Mouse (Mus musculus): ENCODE measurements around the gene Gorasp2. TPM values are rescaled to one million over a fixed set of nuclear protein-coding genes. Genes with fewer than 3 reads are reported as not detected.

Gene Gorasp2
- polyA plus RNA-seq, 1 experiment, result 337 TPM

DNA sequence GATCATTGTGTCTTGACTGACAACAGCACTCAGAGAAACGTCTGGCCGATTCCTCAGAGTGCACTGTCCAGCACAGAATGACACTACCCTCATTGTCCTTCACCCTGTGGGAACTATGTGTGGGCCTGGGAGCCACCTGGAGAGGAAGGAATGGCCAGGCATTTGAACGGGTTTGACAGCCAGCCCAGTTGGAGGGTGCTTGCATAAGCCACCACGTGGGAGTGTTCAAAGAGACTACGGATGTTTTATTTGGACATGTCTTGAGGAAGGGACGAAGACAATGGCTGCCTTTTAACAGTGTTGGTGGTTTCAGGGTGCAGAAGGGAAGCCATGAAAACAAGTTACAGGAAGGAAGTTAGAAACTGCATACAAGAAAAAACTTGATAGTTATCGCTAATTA is 35.6 kb upstream of the Gorasp2 start:
- no peaks in the 10 kb centered on the region for H3K36me3 ChIP-seq (ENCODE audit: control insufficient read depth, insufficient read depth, low read length)
- H3K4me1 ChIP-seq (ENCODE audit: control insufficient read depth, insufficient read depth, low read length), result peaks cover 10% of the 10 kb centered on the region
- no peaks in the 10 kb centered on the region for H3K27me3 ChIP-seq (ENCODE audit: control insufficient read depth, insufficient read depth, low read length)
- H3K27ac ChIP-seq (ENCODE audit: control insufficient read depth, insufficient read depth, low read depth, low read length), result no peak overlapping the region
- no peak for TF ChIP-seq CTCF (IDR thresholded peaks at IDR 0.05; ENCODE audit: control insufficient read depth, insufficient read depth, insufficient replicate concordance, low read depth, low read length)
- TF ChIP-seq POLR2A (IDR thresholded peaks at IDR 0.05; ENCODE audit: control insufficient read depth, low read depth, low read length), result no peak
- H3K4me3 ChIP-seq (ENCODE audit: control insufficient read depth, low read depth, low read length), result no peak overlapping the region

DNA sequence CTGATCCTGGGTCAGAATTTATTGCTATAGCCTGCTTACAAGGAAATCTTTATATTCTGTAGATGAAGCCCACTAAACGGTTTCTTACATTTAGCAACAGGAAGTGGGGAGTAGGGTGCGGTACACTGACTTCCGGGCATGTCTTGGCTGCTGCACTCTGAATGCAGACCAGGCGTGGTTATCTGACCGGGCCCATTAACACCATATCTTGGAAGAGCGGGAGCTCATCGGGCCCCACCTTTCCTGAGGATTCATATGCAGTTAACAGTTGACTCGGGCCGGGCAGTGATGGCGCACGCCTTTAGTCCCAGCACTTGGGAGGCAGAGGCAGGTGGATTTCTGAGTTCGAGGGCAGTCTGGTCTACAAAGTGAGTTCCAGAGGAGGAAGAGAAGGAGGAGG is 33.0 kb upstream of the Gorasp2 start:
- Histone ChIP-seq H3K4me3 (ENCODE audit: control insufficient read depth, low read depth, low read length) (no peak overlapping the region; the same call in 1 of the 2 replicates), H3K4me1 (ENCODE audit: control insufficient read depth, insufficient read depth, low read length) (peaks cover 10% of the 10 kb centered on the region), H3K27me3 (ENCODE audit: control insufficient read depth, insufficient read depth, low read length) (no peaks in the 10 kb centered on the region), H3K27ac (ENCODE audit: control insufficient read depth, insufficient read depth, low read depth, low read length) (no peak overlapping the region), H3K36me3 (ENCODE audit: control insufficient read depth, insufficient read depth, low read length) (no peaks in the 10 kb centered on the region)
- TF ChIP-seq POLR2A (IDR thresholded peaks at IDR 0.05; ENCODE audit: control insufficient read depth, low read depth, low read length), result no peak
- no peak for TF ChIP-seq CTCF (IDR thresholded peaks at IDR 0.05; ENCODE audit: control insufficient read depth, insufficient read depth, insufficient replicate concordance, low read depth, low read length)

DNA sequence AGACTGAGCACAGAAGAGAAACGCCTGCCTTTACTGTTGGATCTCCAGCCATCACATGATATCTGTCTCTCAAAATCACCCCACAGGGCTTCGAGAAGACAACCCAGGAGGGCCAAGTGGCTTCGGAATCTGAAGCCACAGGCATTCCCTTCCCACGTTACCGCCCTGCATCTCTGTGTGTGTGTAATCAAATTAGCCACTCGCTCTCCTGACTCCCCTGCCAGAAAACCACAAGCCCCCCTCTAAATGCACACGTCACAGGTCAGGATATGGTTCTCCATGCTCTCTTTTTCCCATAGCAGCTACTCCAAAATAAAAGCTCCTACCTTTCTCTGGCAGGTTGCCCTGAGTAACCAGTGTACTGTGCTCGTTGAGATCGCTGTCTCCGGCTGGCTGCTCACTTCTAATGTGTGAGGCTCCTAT is 32.0 kb upstream of the Gorasp2 start:
- Histone ChIP-seq H3K4me3 (ENCODE audit: control insufficient read depth, low read depth, low read length) (no peak overlapping the region), H3K27ac (ENCODE audit: control insufficient read depth, insufficient read depth, low read depth, low read length) (no peak overlapping the region), H3K36me3 (ENCODE audit: control insufficient read depth, insufficient read depth, low read length) (no peaks in the 10 kb centered on the region), H3K4me1 (ENCODE audit: control insufficient read depth, insufficient read depth, low read length) (peaks cover 10% of the 10 kb centered on the region), H3K27me3 (ENCODE audit: control insufficient read depth, insufficient read depth, low read length) (no peaks in the 10 kb centered on the region)
- TF ChIP-seq POLR2A (IDR thresholded peaks at IDR 0.05; ENCODE audit: control insufficient read depth, low read depth, low read length) (no peak), CTCF (IDR thresholded peaks at IDR 0.05; ENCODE audit: control insufficient read depth, insufficient read depth, insufficient replicate concordance, low read depth, low read length) (no peak)

DNA sequence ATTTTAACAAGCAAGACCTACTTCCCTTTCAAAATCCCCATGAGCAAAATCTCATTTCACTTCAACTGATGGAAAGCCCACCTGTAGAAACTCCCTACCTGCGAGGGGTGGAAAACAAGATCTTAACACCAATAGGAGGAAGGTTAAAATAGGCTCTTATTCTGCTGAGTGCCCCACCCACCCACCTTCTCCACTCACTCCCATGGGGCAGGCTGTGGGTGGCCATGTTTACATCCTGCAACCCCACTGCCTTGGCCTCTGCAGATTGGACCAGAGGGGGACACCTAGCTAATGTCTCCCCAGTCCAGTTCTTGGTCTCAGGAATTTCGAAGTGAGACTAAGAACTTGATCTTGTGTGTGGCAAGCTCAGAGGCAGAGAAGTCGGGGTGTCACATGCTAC is 31.5 kb upstream of the Gorasp2 start:
- Histone ChIP-seq H3K27me3 (ENCODE audit: control insufficient read depth, insufficient read depth, low read length) (no peaks in the 10 kb centered on the region), H3K4me1 (ENCODE audit: control insufficient read depth, insufficient read depth, low read length) (peaks cover 10% of the 10 kb centered on the region), H3K27ac (ENCODE audit: control insufficient read depth, insufficient read depth, low read depth, low read length) (no peak overlapping the region), H3K36me3 (ENCODE audit: control insufficient read depth, insufficient read depth, low read length) (no peaks in the 10 kb centered on the region), H3K4me3 (ENCODE audit: control insufficient read depth, low read depth, low read length) (no peak overlapping the region)
- TF ChIP-seq CTCF (IDR thresholded peaks at IDR 0.05; ENCODE audit: control insufficient read depth, insufficient read depth, insufficient replicate concordance, low read depth, low read length) (no peak), POLR2A (IDR thresholded peaks at IDR 0.05; ENCODE audit: control insufficient read depth, low read depth, low read length) (no peak)

DNA sequence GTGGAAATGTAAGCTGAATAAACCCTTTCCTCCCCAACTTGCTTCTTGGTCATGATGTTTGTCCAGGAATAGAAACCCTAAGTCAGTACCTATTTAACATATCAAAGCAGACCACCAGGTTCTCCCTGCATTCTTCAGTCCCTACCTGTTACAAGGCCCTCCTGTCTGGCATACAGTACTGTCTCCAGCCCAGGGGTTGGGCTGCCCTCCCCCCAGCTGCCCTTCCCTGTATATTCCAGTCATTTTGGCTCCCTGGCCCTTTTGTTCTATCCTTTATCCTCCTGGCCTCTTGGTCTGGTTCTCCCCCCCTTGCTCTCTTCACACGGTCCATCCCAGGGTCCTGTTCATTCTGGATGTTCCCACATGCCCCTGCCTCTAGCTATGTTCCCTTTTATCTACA is 30.1 kb upstream of the Gorasp2 start:
- Histone ChIP-seq H3K4me1 (ENCODE audit: control insufficient read depth, insufficient read depth, low read length) (peaks cover 10% of the 10 kb centered on the region), H3K27ac (ENCODE audit: control insufficient read depth, insufficient read depth, low read depth, low read length) (no peak overlapping the region), H3K4me3 (ENCODE audit: control insufficient read depth, low read depth, low read length) (no peak overlapping the region), H3K27me3 (ENCODE audit: control insufficient read depth, insufficient read depth, low read length) (no peaks in the 10 kb centered on the region), H3K36me3 (ENCODE audit: control insufficient read depth, insufficient read depth, low read length) (no peaks in the 10 kb centered on the region)
- no peak for TF ChIP-seq CTCF (IDR thresholded peaks at IDR 0.05; ENCODE audit: control insufficient read depth, insufficient read depth, insufficient replicate concordance, low read depth, low read length)
- TF ChIP-seq POLR2A (IDR thresholded peaks at IDR 0.05; ENCODE audit: control insufficient read depth, low read depth, low read length), result no peak

DNA sequence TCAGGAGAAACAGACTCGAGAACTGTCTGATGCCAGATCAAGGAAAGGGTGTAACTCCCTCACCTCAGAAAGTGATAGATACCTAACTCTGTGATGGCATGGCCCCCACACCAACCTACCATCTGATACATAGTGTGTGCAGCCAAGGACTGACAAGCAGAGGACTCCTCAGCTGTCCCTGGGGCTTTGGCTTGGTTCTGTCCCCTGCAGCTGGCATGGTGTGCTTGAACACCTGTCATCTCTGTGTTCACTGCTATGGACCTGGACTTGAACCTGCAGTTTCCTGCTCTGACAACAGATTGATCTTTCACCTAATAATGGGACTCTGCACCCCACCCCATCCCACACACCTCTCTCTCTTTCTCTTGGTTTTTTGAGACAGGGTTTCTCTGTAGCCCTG is 29.0 kb upstream of the Gorasp2 start:
- peaks cover 10% of the 10 kb centered on the region for H3K4me1 ChIP-seq (ENCODE audit: control insufficient read depth, insufficient read depth, low read length)
- H3K36me3 ChIP-seq (ENCODE audit: control insufficient read depth, insufficient read depth, low read length), result no peaks in the 10 kb centered on the region
- no peak for TF ChIP-seq POLR2A (IDR thresholded peaks at IDR 0.05; ENCODE audit: control insufficient read depth, low read depth, low read length)
- no peak for TF ChIP-seq CTCF (IDR thresholded peaks at IDR 0.05; ENCODE audit: control insufficient read depth, insufficient read depth, insufficient replicate concordance, low read depth, low read length)
- no peak overlapping the region for H3K27ac ChIP-seq (ENCODE audit: control insufficient read depth, insufficient read depth, low read depth, low read length)
- H3K27me3 ChIP-seq (ENCODE audit: control insufficient read depth, insufficient read depth, low read length), result no peaks in the 10 kb centered on the region
- H3K4me3 ChIP-seq (ENCODE audit: control insufficient read depth, low read depth, low read length), result no peak overlapping the region

DNA sequence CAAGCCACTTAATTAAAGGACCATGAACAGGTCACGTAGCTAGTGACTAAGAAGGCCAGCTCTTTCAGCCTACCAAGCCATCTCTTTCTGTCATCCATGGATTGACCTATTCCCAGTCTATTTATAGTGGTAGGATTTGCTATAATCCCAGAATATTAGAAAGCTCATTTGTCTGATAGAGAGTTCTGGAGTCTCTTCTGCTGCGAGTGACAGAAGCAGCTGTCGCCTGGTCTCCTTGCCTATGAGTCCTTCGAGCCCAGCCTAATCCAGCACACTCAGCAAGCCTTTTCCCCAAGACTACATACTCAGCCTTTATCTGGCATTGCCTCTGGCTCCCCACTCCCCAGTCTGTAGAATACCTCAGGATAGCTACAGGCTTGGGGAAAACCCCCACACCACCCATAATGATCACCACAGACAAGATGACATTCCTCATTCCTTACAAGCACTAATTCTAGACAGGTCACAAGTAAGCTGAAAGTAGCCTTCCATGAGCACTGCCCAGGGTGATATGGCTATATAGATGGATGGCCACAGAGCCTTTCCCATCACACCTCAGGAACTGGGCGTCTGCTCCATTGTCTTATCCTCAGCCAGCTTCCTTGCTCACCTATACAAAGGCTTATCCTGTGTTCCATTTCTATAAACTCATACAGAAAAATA is 27.2 kb upstream of the Gorasp2 start:
- TF ChIP-seq POLR2A (IDR thresholded peaks at IDR 0.05; ENCODE audit: control insufficient read depth, low read depth, low read length), result no peak
- no peak for TF ChIP-seq CTCF (IDR thresholded peaks at IDR 0.05; ENCODE audit: control insufficient read depth, insufficient read depth, insufficient replicate concordance, low read depth, low read length)
- H3K27ac ChIP-seq (ENCODE audit: control insufficient read depth, insufficient read depth, low read depth, low read length), result no peak overlapping the region
- peaks cover 7% of the 10 kb centered on the region for H3K4me1 ChIP-seq (ENCODE audit: control insufficient read depth, insufficient read depth, low read length)
- H3K36me3 ChIP-seq (ENCODE audit: control insufficient read depth, insufficient read depth, low read length), result no peaks in the 10 kb centered on the region
- no peak overlapping the region for H3K4me3 ChIP-seq (ENCODE audit: control insufficient read depth, low read depth, low read length)
- H3K27me3 ChIP-seq (ENCODE audit: control insufficient read depth, insufficient read depth, low read length), result no peaks in the 10 kb centered on the region

Data from testis, adult 2 months (tissue).